Mouse (Mus musculus): ENCODE measurements around the gene Adgrb3. TPM values are rescaled to one million over a fixed set of nuclear protein-coding genes. Genes with fewer than 3 reads are reported as not detected.
"Not testable (repeated sequence)": the region's sequence is repeated elsewhere in the genome, so short reads cannot be mapped to it uniquely, and the experiment has no call there.

Adgrb3 gene
- polyA plus RNA-seq, 1 experiment from 2014 or later: 0.62 TPM

- H3K4me2 ChIP-seq (replicated peaks; ENCODE audit: low read depth, low read length): no peak overlapping the region
- no peaks in the 10 kb centered on the region for H3K4me1 ChIP-seq (ENCODE audit: control insufficient read depth, insufficient read depth, low read length)
- no peak overlapping the region for H3K4me3 ChIP-seq (ENCODE audit: low read length)
- ATAC-seq (ENCODE audit: low FRiP score, low TSS enrichment): peak; percentile 76; the same call in 1 of the 2 replicates
- H3K9ac ChIP-seq (ENCODE audit: low read depth, low read length): no peak overlapping the region
- H3K27me3 ChIP-seq (ENCODE audit: control insufficient read depth, insufficient read depth, low read length): no peaks in the 10 kb centered on the region
- H3K36me3 ChIP-seq (ENCODE audit: control insufficient read depth, insufficient read depth, low read length): no peaks in the 10 kb centered on the region
- WGBS: 57% methylated on average over 10 of the region's 10 CpGs
- H3K9me3 ChIP-seq (ENCODE audit: control insufficient read depth, low read length): no peaks in the 10 kb centered on the region
- no peak overlapping the region for H3K27ac ChIP-seq (ENCODE audit: low read depth, low read length)
Observed at GRCm38 (mm10) chr1:25510321-25511055, 319.0 kb downstream of the Adgrb3 start.

- 22% methylated on average over 4 of the region's 4 CpGs for WGBS
- ATAC-seq (ENCODE audit: low FRiP score, low TSS enrichment): no peak
Observed at GRCm38 (mm10) chr1:25504313-25504712, 325.2 kb downstream of the Adgrb3 start.

DNA sequence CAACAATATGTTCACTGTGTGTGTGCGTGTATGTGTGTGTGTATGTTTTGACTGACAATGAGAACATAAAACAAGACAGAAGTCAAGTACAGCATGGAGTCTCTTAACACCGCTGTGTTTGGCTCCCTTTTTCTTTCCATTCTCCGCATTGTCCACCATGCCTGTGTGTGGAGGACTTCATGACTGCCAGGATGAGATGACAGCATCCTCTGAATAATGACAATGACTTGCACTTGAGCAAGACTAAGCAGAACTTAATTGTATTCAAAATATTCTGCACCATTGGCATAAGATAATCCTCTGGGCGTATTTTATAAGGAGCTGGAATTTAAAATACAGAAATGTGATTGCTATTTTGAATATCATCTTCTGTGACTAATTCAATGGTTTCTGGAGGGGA lies 326.0 kb downstream of the Adgrb3 start:
- ATAC-seq (ENCODE audit: low FRiP score, low TSS enrichment): no peak
- H3K27ac ChIP-seq (ENCODE audit: low read depth, low read length): no peak overlapping the region
- no peaks in the 10 kb centered on the region for H3K36me3 ChIP-seq (ENCODE audit: control insufficient read depth, insufficient read depth, low read length)
- H3K4me1 ChIP-seq (ENCODE audit: control insufficient read depth, insufficient read depth, low read length): no peaks in the 10 kb centered on the region
- H3K27me3 ChIP-seq (ENCODE audit: control insufficient read depth, insufficient read depth, low read length): no peaks in the 10 kb centered on the region
- no peak overlapping the region for H3K4me3 ChIP-seq (ENCODE audit: low read length)
- H3K4me2 ChIP-seq (replicated peaks; ENCODE audit: low read depth, low read length): no peak overlapping the region
- whole genome bisulfite sequencing: 88% methylated on average over 4 of the region's 4 CpGs
- no peaks in the 10 kb centered on the region for H3K9me3 ChIP-seq (ENCODE audit: control insufficient read depth, low read length)
- no peak overlapping the region for H3K9ac ChIP-seq (ENCODE audit: low read depth, low read length)

More at GRCm38 (mm10) chr1:25504313-25504712, 325.2 kb downstream of the Adgrb3 start:
- H3K27ac ChIP-seq (ENCODE audit: low read depth, low read length): no peak overlapping the region
- H3K9me3 ChIP-seq (ENCODE audit: control insufficient read depth, low read length): no peaks in the 10 kb centered on the region
- H3K9ac ChIP-seq (ENCODE audit: low read depth, low read length): no peak overlapping the region
- no peaks in the 10 kb centered on the region for H3K4me1 ChIP-seq (ENCODE audit: control insufficient read depth, insufficient read depth, low read length)
- no peaks in the 10 kb centered on the region for H3K27me3 ChIP-seq (ENCODE audit: control insufficient read depth, insufficient read depth, low read length)
- no peak overlapping the region for H3K4me3 ChIP-seq (ENCODE audit: low read length)
- no peak overlapping the region for H3K4me2 ChIP-seq (replicated peaks; ENCODE audit: low read depth, low read length)
- no peaks in the 10 kb centered on the region for H3K36me3 ChIP-seq (ENCODE audit: control insufficient read depth, insufficient read depth, low read length)

DNA sequence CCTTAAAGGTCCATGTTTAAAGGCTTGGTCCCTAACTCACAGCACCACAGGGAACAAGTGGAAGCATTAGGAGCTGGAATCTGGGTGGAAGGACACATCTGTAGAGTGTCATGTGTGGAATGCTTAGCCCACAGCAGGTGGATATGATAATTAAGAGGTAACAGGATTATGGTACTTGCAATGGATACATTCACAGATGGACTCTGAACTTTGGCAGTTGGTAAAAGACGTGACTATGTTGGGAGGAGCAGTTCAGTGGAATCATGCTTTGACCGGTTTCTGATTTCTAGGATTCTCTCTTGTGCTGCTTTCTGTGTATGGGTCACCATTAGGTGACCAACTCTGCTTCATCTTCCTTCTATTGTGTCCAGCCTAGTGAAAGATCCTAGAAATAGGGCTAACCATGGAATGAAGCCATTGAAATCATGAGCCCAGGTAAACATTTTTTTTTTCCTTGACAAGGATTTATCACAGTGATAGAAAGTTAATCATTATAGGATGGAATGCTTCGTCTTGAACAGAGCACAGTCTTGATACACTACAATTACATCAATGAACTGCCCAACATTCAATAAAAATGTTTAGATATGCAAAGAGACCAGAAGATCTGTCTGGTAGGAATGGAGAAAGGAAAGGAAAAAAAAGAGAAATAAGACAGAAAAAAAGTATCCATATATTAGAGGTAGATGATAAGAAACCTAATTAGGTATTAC lies 334.1 kb downstream of the Adgrb3 start:
- no peak for ATAC-seq (ENCODE audit: low FRiP score, low TSS enrichment)
- 81% methylated on average over 3 of the region's 3 CpGs for WGBS

GRCm38 (mm10) chr1:25491503-25491902 lies 338.0 kb downstream of the Adgrb3 start:
- no peak overlapping the region for H3K4me3 ChIP-seq (ENCODE audit: low read length)
- no peaks in the 10 kb centered on the region for H3K36me3 ChIP-seq (ENCODE audit: control insufficient read depth, insufficient read depth, low read length)
- H3K27ac ChIP-seq (ENCODE audit: low read depth, low read length): no peak overlapping the region
- no peak overlapping the region for H3K9ac ChIP-seq (ENCODE audit: low read depth, low read length)
- no peak for ATAC-seq (ENCODE audit: low FRiP score, low TSS enrichment)
- WGBS: 81% methylated on average over 1 of the region's 1 CpGs
- H3K27me3 ChIP-seq (ENCODE audit: control insufficient read depth, insufficient read depth, low read length): no peaks in the 10 kb centered on the region
- H3K4me1 ChIP-seq (ENCODE audit: control insufficient read depth, insufficient read depth, low read length): no peaks in the 10 kb centered on the region
- H3K9me3 ChIP-seq (ENCODE audit: control insufficient read depth, low read length): no peaks in the 10 kb centered on the region
- no peak overlapping the region for H3K4me2 ChIP-seq (replicated peaks; ENCODE audit: low read depth, low read length)

More for the DNA sequence above, 334.1 kb downstream of the Adgrb3 start:
- no peak overlapping the region for H3K27ac ChIP-seq (ENCODE audit: low read depth, low read length)
- H3K27me3 ChIP-seq (ENCODE audit: control insufficient read depth, insufficient read depth, low read length): no peaks in the 10 kb centered on the region
- H3K9me3 ChIP-seq (ENCODE audit: control insufficient read depth, low read length): no peaks in the 10 kb centered on the region
- H3K36me3 ChIP-seq (ENCODE audit: control insufficient read depth, insufficient read depth, low read length): no peaks in the 10 kb centered on the region
- no peak overlapping the region for H3K9ac ChIP-seq (ENCODE audit: low read depth, low read length)
- H3K4me2 ChIP-seq (replicated peaks; ENCODE audit: low read depth, low read length): no peak overlapping the region
- H3K4me1 ChIP-seq (ENCODE audit: control insufficient read depth, insufficient read depth, low read length): no peaks in the 10 kb centered on the region
- H3K4me3 ChIP-seq (ENCODE audit: low read length): no peak overlapping the region

GRCm38 (mm10) chr1:25490174-25490573 lies 339.3 kb downstream of the Adgrb3 start:
- Histone ChIP-seq H3K27ac (ENCODE audit: low read depth, low read length) (no peak overlapping the region), H3K9ac (ENCODE audit: low read depth, low read length) (no peak overlapping the region), H3K4me1 (ENCODE audit: control insufficient read depth, insufficient read depth, low read length) (no peaks in the 10 kb centered on the region), H3K36me3 (ENCODE audit: control insufficient read depth, insufficient read depth, low read length) (no peaks in the 10 kb centered on the region), H3K27me3 (ENCODE audit: control insufficient read depth, insufficient read depth, low read length) (no peaks in the 10 kb centered on the region), H3K9me3 (ENCODE audit: control insufficient read depth, low read length) (no peaks in the 10 kb centered on the region), H3K4me3 (ENCODE audit: low read length) (no peak overlapping the region), H3K4me2 (replicated peaks; ENCODE audit: low read depth, low read length) (no peak overlapping the region)
- 87% methylated on average over 2 of the region's 2 CpGs for WGBS
- ATAC-seq (ENCODE audit: low FRiP score, low TSS enrichment): no peak

GRCm38 (mm10) chr1:25475699-25476098 lies 353.8 kb downstream of the Adgrb3 start:
- H3K27me3 ChIP-seq (ENCODE audit: control insufficient read depth, insufficient read depth, low read length): no peaks in the 10 kb centered on the region
- no peak overlapping the region for H3K4me2 ChIP-seq (replicated peaks; ENCODE audit: low read depth, low read length)
- no peak overlapping the region for H3K9ac ChIP-seq (ENCODE audit: low read depth, low read length)
- H3K36me3 ChIP-seq (ENCODE audit: control insufficient read depth, insufficient read depth, low read length): no peaks in the 10 kb centered on the region
- ATAC-seq (ENCODE audit: low FRiP score, low TSS enrichment): no peak
- WGBS: 90% methylated on average over 3 of the region's 3 CpGs
- H3K4me1 ChIP-seq (ENCODE audit: control insufficient read depth, insufficient read depth, low read length): no peaks in the 10 kb centered on the region
- no peaks in the 10 kb centered on the region for H3K9me3 ChIP-seq (ENCODE audit: control insufficient read depth, low read length)
- H3K4me3 ChIP-seq (ENCODE audit: low read length): no peak overlapping the region
- no peak overlapping the region for H3K27ac ChIP-seq (ENCODE audit: low read depth, low read length)

DNA sequence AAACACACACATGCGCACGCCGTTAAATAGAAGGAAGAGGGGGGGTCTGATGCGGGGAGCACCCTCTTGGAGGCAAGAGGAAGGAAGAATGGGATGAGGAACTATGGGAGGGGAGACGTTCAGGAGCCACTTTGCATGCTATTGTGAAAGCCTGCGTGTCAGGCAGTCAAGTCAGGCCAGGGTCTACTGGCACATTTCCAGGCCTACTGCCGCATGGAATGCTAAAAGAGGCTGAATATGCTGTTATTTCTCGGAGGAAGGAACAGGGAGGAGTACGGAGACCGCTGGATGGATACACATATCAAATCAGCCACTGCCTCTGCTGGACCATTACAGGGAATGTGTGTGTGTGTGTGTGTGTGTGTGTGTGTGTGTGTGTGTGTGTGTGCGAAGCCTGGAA lies 355.0 kb downstream of the Adgrb3 start:
- no peak for ATAC-seq (ENCODE audit: low FRiP score, low TSS enrichment)
- no peaks in the 10 kb centered on the region for H3K27me3 ChIP-seq (ENCODE audit: control insufficient read depth, insufficient read depth, low read length)
- WGBS: 76% methylated on average over 11 of the region's 11 CpGs
- H3K9ac ChIP-seq (ENCODE audit: low read depth, low read length): no peak overlapping the region
- no peaks in the 10 kb centered on the region for H3K4me1 ChIP-seq (ENCODE audit: control insufficient read depth, insufficient read depth, low read length)
- no peak overlapping the region for H3K4me2 ChIP-seq (replicated peaks; ENCODE audit: low read depth, low read length)
- H3K36me3 ChIP-seq (ENCODE audit: control insufficient read depth, insufficient read depth, low read length): no peaks in the 10 kb centered on the region
- H3K4me3 ChIP-seq (ENCODE audit: low read length): no peak overlapping the region
- H3K9me3 ChIP-seq (ENCODE audit: control insufficient read depth, low read length): no peaks in the 10 kb centered on the region
- H3K27ac ChIP-seq (ENCODE audit: low read depth, low read length): no peak overlapping the region

GRCm38 (mm10) chr1:25471612-25472011 lies 357.9 kb downstream of the Adgrb3 start:
- not testable (repeated sequence) for H3K27me3 ChIP-seq (ENCODE audit: control insufficient read depth, insufficient read depth, low read length); H3K4me3 ChIP-seq (ENCODE audit: low read length); H3K9me3 ChIP-seq (ENCODE audit: control insufficient read depth, low read length); H3K4me1 ChIP-seq (ENCODE audit: control insufficient read depth, insufficient read depth, low read length); H3K36me3 ChIP-seq (ENCODE audit: control insufficient read depth, insufficient read depth, low read length); ATAC-seq (ENCODE audit: low FRiP score, low TSS enrichment); H3K4me2 ChIP-seq (replicated peaks; ENCODE audit: low read depth, low read length); H3K27ac ChIP-seq (ENCODE audit: low read depth, low read length); H3K9ac ChIP-seq (ENCODE audit: low read depth, low read length)
- WGBS: 43% methylated on average over 2 of the region's 2 CpGs

Data from kidney, embryonic 14.5 days (tissue).